Mouse (Mus musculus) stomach, postnatal 0 days (tissue): ENCODE measurements around the gene Phxr2. TPM values are rescaled to one million over a fixed set of nuclear protein-coding genes. Genes with fewer than 3 reads are reported as not detected.

Source experiments
- ATAC-seq: fragments of 200-750 bp; cut with Nextera tagmentation; 2 replicates; pipeline ENCODE4 v1.8.0; 2017; ENCODE audit not compliant: low FRiP score, low TSS enrichment
- DNase-seq: peaks from one replicate; pipeline ENCODE4 v3.0.0-alpha.2; 2016; ENCODE audit warnings: low spot score
- H3K27ac ChIP-seq: fragments of 300-500 bp; sonication (generic); replicated peaks from 2 replicates; pipeline ENCODE4 v1.5.1; 2014; ENCODE audit warnings: mild to moderate bottlenecking, control low read depth
- H3K27me3 ChIP-seq: fragments of 300-500 bp; sonication (generic); 2 replicates; pipeline ENCODE4 v1.6.1; 2014; ENCODE audit warnings: low read length; ENCODE audit not compliant: control insufficient read depth, insufficient read depth
- H3K36me3 ChIP-seq: fragments of 300-500 bp; sonication (generic); 2 replicates; pipeline ENCODE4 v1.6.1; 2014; ENCODE audit warnings: low read length, mixed read lengths; ENCODE audit not compliant: control insufficient read depth, insufficient read depth
- H3K4me1 ChIP-seq: fragments of 300-500 bp; sonication (generic); replicated peaks from 2 replicates; pipeline ENCODE4 v1.6.1; 2014; ENCODE audit warnings: antibody characterized with exemption; ENCODE audit not compliant: control insufficient read depth, insufficient read depth
- H3K4me2 ChIP-seq: fragments of 300-500 bp; sonication (generic); replicated peaks from 2 replicates; pipeline ENCODE4 v1.6.1; 2014; ENCODE audit warnings: low read depth, mild to moderate bottlenecking, control low read depth, moderate library complexity
- H3K4me3 ChIP-seq: fragments of 300-500 bp; sonication (generic); 2 replicates; pipeline ENCODE4 v1.5.1; 2014; ENCODE audit warnings: low read depth, low read length, control low read depth
- H3K9ac ChIP-seq: fragments of 300-500 bp; sonication (generic); 2 replicates; pipeline ENCODE4 v1.6.1; 2014; ENCODE audit warnings: mild to moderate bottlenecking, low read length, control low read depth, mixed read lengths
- H3K9me3 ChIP-seq: fragments of 300-500 bp; sonication (generic); 2 replicates; pipeline ENCODE4 v1.6.1; 2016; ENCODE audit warnings: low read length; ENCODE audit not compliant: control insufficient read depth
- CTCF ChIP-seq: IDR thresholded peaks from 2 replicates; pipeline ENCODE4 v1.5.1; 2016; ENCODE audit warnings: antibody characterized with exemption, low read depth, mild to moderate bottlenecking, moderate library complexity
- EP300 ChIP-seq: optimal IDR thresholded peaks from 2 replicates; pipeline ENCODE3; 2016; ENCODE audit warnings: antibody characterized with exemption
- WGBS: fragments of 180-500 bp; shearing (Covaris S2); extraction: QIAGEN DNeasy Blood & Tissue Kit; methylation state at CpG from one replicate; pipeline ENCODE4 v1.1.7; 2014; 5-methylcytosine and 5-hydroxymethylcytosine counted together
- polyA plus RNA-seq: library from polyadenylated mRNA; unstranded; fragments of >200 nt; fragmentation: Nextera tagmentation; extraction: Ambion mirVana; gene quantifications from 2 replicates; pipeline ENCODE4 v1.2.1, GENCODE M21; 2015

The Phxr2 gene
- not detected in 2 replicates for polyA plus RNA-seq

GRCm38 (mm10) chr10:99126225-99126624, at the start of gene Phxr2:
Gene Phxr2, minus strand, starts transcription at chr10:99126325.
- peak; percentile 12 for DNase-seq
- 65% methylated on average over 4 of the region's 4 CpGs for WGBS
- H3K4me2 ChIP-seq = no peak within 1 kb of the TSS
- TF ChIP-seq CTCF = no peak
- TF ChIP-seq EP300 = no peak
- H3K4me3 ChIP-seq = no peak within 1 kb of the TSS
- no peaks in the 10 kb centered on the region for H3K4me1 ChIP-seq
- H3K27ac ChIP-seq = peak within 1 kb of the TSS; percentile 79
- ATAC-seq = no peak
- H3K36me3 ChIP-seq = no peaks in the 10 kb centered on the region
- no peak within 1 kb of the TSS for H3K9ac ChIP-seq
- H3K9me3 ChIP-seq = no peaks in the 10 kb centered on the region
- H3K27me3 ChIP-seq = no peaks in the 10 kb centered on the region

DNA sequence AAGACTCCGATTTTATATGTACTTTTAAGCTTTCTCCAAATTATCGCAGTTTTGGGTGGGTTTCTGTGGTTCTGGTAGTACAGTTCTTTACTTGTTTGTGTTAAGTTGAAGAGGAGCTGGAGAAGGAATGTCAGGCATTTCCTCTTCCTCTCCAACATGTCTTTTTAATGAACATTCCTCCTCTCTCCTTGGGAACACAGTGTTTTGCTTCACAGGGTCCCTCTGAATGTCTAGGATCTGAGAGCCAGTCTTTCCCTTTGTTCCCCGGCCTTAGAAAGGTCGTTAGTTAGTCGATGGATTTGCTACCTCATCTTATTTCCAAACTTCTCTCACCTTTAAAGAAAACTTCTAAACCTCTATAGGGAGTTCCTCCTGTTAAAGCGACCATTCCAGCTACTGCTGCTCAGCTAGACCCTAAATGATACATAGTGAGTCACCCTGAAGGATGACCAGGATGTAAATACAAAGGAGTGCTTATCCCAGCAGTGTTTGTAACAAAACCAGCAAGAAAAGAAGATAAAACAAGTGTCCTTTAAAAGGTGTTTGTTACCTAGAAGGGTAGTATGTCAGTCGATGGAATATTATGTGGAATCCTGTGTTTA, 46.9 kb upstream of the Phxr2 start:
- Histone ChIP-seq H3K9me3 (no peaks in the 10 kb centered on the region), H3K27me3 (no peaks in the 10 kb centered on the region), H3K9ac (no peak overlapping the region), H3K36me3 (no peaks in the 10 kb centered on the region), H3K4me3 (no peak overlapping the region), H3K4me1 (peaks cover 4% of the 10 kb centered on the region; the same call in 1 of the 2 replicates), H3K4me2 (no peak overlapping the region), H3K27ac (no peak overlapping the region)
- DNase-seq (no peak), ATAC-seq (no peak)
- no peak for TF ChIP-seq EP300
- WGBS = 45% methylated on average over 7 of the region's 7 CpGs

DNA sequence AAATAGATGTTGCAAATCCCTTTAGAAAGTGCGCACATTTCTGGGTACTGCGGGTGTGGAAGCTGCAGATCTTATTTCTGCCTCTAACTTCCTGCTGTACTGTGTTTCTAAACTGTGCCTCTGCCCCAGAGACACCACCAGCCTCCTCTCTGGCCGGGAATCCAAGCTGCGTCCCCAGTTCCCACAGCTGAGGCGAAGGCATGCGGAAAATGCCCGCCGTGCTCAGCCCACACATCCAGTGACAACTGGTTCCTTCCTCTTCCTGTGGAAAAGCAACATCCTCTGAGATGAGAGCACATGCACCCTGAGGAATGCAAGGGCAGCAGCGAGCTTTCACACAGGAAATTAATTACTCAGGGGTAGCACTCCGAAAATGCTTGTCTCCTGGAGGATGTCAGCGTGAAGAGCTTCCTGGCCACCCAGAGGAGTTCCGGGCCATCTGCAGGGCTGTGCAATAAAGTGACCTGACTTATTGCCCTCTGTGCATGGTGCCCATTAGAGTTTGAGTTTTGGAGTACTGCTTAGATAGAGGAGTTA, 45.9 kb upstream of the Phxr2 start:
- Histone ChIP-seq H3K36me3 (no peaks in the 10 kb centered on the region), H3K27ac (peak overlapping the region; percentile 78), H3K9ac (no peak overlapping the region), H3K4me3 (no peak overlapping the region), H3K4me2 (no peak overlapping the region), H3K9me3 (no peaks in the 10 kb centered on the region), H3K27me3 (no peaks in the 10 kb centered on the region), H3K4me1 (peaks cover 4% of the 10 kb centered on the region; the same call in 1 of the 2 replicates)
- TF ChIP-seq EP300 (no peak), CTCF (no peak)
- DNase-seq = peak; percentile 27
- 31% methylated on average over 12 of the region's 12 CpGs for WGBS
- ATAC-seq = peak; percentile 67

- TF ChIP-seq EP300 (peak; percentile 53), CTCF (no peak)
- H3K27ac ChIP-seq = peak overlapping the region; percentile 50; the same call in 1 of the 2 replicates
- no peak overlapping the region for H3K9ac ChIP-seq
- DNase-seq = no peak
- no peaks in the 10 kb centered on the region for H3K36me3 ChIP-seq
- no peaks in the 10 kb centered on the region for H3K9me3 ChIP-seq
- H3K4me3 ChIP-seq = no peak overlapping the region
- ATAC-seq = peak; percentile 83
- WGBS = 40% methylated on average over 5 of the region's 5 CpGs
- no peaks in the 10 kb centered on the region for H3K27me3 ChIP-seq
- 0 out of 2 replicates have a peak overlapping the region, but pooled peaks have one; percentile 2 for H3K4me2 ChIP-seq
- H3K4me1 ChIP-seq = peaks cover 4% of the 10 kb centered on the region; the same call in 1 of the 2 replicates
Observed at GRCm38 (mm10) chr10:99169765-99170129, 43.6 kb upstream of the Phxr2 start.

DNA sequence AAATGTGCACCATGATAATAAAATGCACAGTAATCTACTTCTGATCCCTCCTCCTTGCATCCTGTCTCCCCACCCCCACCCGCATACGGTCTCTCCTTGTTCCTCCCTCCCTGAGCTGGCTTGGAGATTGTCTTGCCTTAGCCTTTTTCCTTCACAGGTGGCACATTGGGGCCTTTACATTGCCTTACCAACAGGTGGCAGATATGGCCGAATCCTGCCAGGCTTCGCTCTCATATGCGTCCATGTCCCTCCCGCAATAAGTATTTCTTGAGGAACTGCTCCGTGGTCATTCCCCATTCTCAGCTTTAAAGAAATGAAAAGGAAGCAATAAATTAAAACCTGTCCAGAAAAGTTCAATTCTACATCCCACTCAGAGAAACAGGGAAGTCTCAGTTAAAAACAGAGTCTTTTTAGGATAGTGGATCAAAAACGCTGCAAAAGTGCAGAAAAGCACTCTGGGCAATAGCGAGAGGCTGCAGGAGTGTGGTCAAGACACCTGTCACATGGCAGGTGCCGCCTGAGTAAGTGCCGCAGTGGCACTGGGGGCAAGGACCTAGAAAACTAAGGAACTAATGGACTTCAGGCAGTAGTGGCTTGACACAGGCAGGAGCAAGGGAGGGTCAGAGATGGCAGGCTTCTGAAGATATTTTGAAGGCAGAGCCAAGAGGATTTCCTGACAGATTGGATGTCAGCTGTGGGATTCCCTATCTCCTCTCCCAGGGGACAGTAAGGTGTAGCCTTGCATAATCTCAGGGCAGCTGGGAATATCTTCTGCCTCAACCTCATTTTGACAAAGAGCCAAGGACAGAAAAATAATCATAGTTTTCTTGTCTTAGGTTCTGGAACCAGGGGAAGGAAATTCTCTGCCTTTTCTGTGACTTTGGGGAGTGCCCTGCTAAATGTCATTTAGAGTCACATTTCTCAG, 43.0 kb upstream of the Phxr2 start:
- Histone ChIP-seq H3K4me3 (no peak overlapping the region), H3K9me3 (no peaks in the 10 kb centered on the region), H3K27ac (peak overlapping the region; percentile 76), H3K36me3 (no peaks in the 10 kb centered on the region), H3K9ac (no peak overlapping the region), H3K27me3 (no peaks in the 10 kb centered on the region), H3K4me2 (0 out of 2 replicates have a peak overlapping the region, but pooled peaks have one; percentile 2), H3K4me1 (peaks cover 4% of the 10 kb centered on the region; the same call in 1 of the 2 replicates)
- TF ChIP-seq EP300 (no peak), CTCF (peak; percentile 70)
- 0 out of 2 replicates have a peak, but pooled peaks have one; percentile 13 for ATAC-seq
- peak; percentile 33 for DNase-seq
- 60% methylated on average over 11 of the region's 11 CpGs for WGBS
